Mouse (Mus musculus): Measurements from ENCODE around the gene Gins2.

- TF ChIP-seq CTCF (conservative IDR thresholded peaks at IDR 0.05; ENCODE audit: insufficient read depth, insufficient read length, low read depth, low read length) (no peak), POLR2A (IDR thresholded peaks at IDR 0.05; ENCODE audit: low read depth, low read length) (no peak)
Measured at GRCm38 (mm10) chr8:120562680-120563347, 26.3 kb downstream of the Gins2 start.
